In the genomic region with DNA sequence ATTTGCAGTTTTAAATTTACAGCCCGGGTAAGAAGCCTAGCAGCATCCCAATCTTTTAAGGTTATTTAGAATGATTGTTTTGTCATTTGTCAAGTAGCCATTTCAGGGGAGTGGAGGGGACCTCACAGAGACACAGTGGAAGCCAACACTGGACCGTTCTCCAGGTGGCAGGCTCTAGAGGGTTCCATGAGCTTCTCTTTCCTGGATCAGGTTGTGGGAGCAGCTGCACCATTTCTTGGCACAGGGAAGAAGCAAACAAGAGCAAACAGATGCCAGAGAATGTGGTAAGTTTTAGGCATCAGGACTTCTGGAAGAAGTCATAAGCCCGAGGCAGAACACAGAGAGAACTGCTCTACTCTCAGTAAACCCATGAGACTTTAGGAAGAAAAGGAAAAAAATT, we compare ENCODE assay signal across 22 mouse cellular contexts. TPM values are rescaled to one million over a fixed set of nuclear protein-coding genes. Genes with fewer than 3 reads are reported as not detected.
DNase-seq lines count a peak whose midpoint lies in the region; TF ChIP-seq lines count a peak whose summit lies in the region.
"Had no signal": no experiment of that assay in that cellular context is flagged by ENCODE, and none has a peak within 500 bp of the region (broad histone marks: within the 10 kb centered on the region; RNA-seq: fewer than 3 reads in every experiment).

No protein-coding gene starts in this region.

- H3K4me3 ChIP-seq in layer of hippocampus, adult 2 months, result no peak overlapping the region
- no peak overlapping the region for H3K4me3 ChIP-seq in myocyte
- H3K4me3 ChIP-seq in limb, embryonic 10.5 days, result no peak overlapping the region
- H3K4me3 ChIP-seq: embryonic facial prominence, embryonic 15.5 days; kidney, embryonic 15.5 days; liver, embryonic 15.5 days; midbrain, embryonic 15.5 days; neural tube, embryonic 13.5 days had no signal

- no peak for TF ChIP-seq POLR2A in myocyte (IDR thresholded peaks at IDR 0.05; ENCODE audit: insufficient read length, low read depth)

- H3ac ChIP-seq in myocyte (ENCODE audit: control insufficient read depth, insufficient read length), result no peak overlapping the region

- no peaks in the 10 kb centered on the region for H3K36me3 ChIP-seq in myocyte (ENCODE audit: control insufficient read depth, insufficient read depth)
- H3K36me3 ChIP-seq in limb, embryonic 10.5 days, result no peaks in the 10 kb centered on the region
- H3K36me3 ChIP-seq: embryonic facial prominence, embryonic 15.5 days; kidney, embryonic 15.5 days; midbrain, embryonic 15.5 days; neural tube, embryonic 13.5 days had no signal

- DNase-seq in gastrocnemius, adult 18-20 months (ENCODE audit: low spot score), result peak; percentile 9
- DNase-seq in gastrocnemius, postnatal 10 days, result no peak
- DNase-seq in layer of hippocampus, adult 2 months (ENCODE audit: low spot score in 2 of 2), result no peak
- DNase-seq in layer of hippocampus, adult 9-11 months, result no peak
- DNase-seq in 3T3-L1 (ENCODE audit: low read depth, low spot score), result peak; percentile 21
- no peak for DNase-seq in limb, embryonic 10.5 days (ENCODE audit: low spot score)
- DNase-seq: adrenal gland, postnatal 36 days; cerebellum, adult 11 months; cerebellum, adult 9-11 months; kidney, adult 11 months; kidney, postnatal 36 days; retina, postnatal 1 day; right cerebral cortex, postnatal 25 days; thymus, adult 18-20 months; thymus, postnatal 36 days had no signal

- H3K4me1 ChIP-seq in limb, embryonic 10.5 days, result peaks cover 19% of the 10 kb centered on the region

- 82% methylated on average over 3 of the region's 3 CpGs for WGBS in limb, embryonic 10.5 days

- H3K4me2 ChIP-seq in myocyte (ENCODE audit: low read depth), result peak overlapping the region; percentile 15
- H3K4me2 ChIP-seq: embryonic facial prominence, embryonic 15.5 days; kidney, embryonic 15.5 days; liver, embryonic 15.5 days; midbrain, embryonic 15.5 days; neural tube, embryonic 13.5 days had no signal

- no peak for TF ChIP-seq CTCF in layer of hippocampus, adult 2 months (conservative IDR thresholded peaks at IDR 0.05)

- H3K27me3 ChIP-seq in myocyte (ENCODE audit: control insufficient read depth, insufficient read depth, insufficient read length), result no peaks in the 10 kb centered on the region
- H3K27me3 ChIP-seq in limb, embryonic 10.5 days (ENCODE audit: low read depth, poor library complexity, severe bottlenecking), result peaks cover 12% of the 10 kb centered on the region; the same call in 1 of the 2 replicates
- H3K27me3 ChIP-seq: embryonic facial prominence, embryonic 15.5 days; kidney, embryonic 15.5 days; liver, embryonic 15.5 days; neural tube, embryonic 13.5 days had no signal

- peak overlapping the region; percentile 30; the same call in 1 of the 2 replicates for H3K27ac ChIP-seq in layer of hippocampus, adult 2 months
- H3K27ac ChIP-seq in limb, embryonic 10.5 days, result no peak overlapping the region
- H3K27ac ChIP-seq: embryonic facial prominence, embryonic 15.5 days; hindbrain, postnatal 0 days; kidney, embryonic 15.5 days; liver, embryonic 15.5 days; midbrain, embryonic 15.5 days; neural tube, embryonic 13.5 days had no signal

- H3K79me2 ChIP-seq in myocyte (ENCODE audit: control insufficient read depth, insufficient read depth), result no peaks in the 10 kb centered on the region

- H3K9me3 ChIP-seq in limb, embryonic 10.5 days (replicated peaks), result no peaks in the 10 kb centered on the region
- H3K9me3 ChIP-seq: embryonic facial prominence, embryonic 15.5 days; kidney, embryonic 15.5 days; liver, embryonic 15.5 days; midbrain, embryonic 15.5 days; neural tube, embryonic 13.5 days had no signal

TF ChIP-seq in myocyte, 11 proteins besides CTCF, POLR2A, EP300 and RAD21:
- TF ChIP-seq TCF12 (IDR thresholded peaks at IDR 0.05; ENCODE audit: insufficient read depth, poor library complexity, severe bottlenecking), result no peak
- TF ChIP-seq MAX (IDR thresholded peaks at IDR 0.05; ENCODE audit: low read depth), result no peak
- no peak for TF ChIP-seq POLR2AphosphoS2 (IDR thresholded peaks at IDR 0.05; ENCODE audit: insufficient read length, low read depth)
- TF ChIP-seq USF1 (IDR thresholded peaks at IDR 0.05; ENCODE audit: low read depth), result no peak
- TF ChIP-seq MYOG (IDR thresholded peaks at IDR 0.05; ENCODE audit: control insufficient read depth in 1 of 3, insufficient read depth in 1 of 3, insufficient read length in 2 of 3, low read depth in 2 of 3), result no peak
- no peak for TF ChIP-seq CEBPB (IDR thresholded peaks at IDR 0.05; ENCODE audit: insufficient read depth, poor library complexity, severe bottlenecking)
- TF ChIP-seq E2F4 (IDR thresholded peaks at IDR 0.05; ENCODE audit: insufficient read depth), result no peak
- no peak for TF ChIP-seq MYOD1 (IDR thresholded peaks at IDR 0.05; ENCODE audit: control insufficient read depth in 1 of 3, insufficient read length in 2 of 3, low read depth in 2 of 3)
- no peak for TF ChIP-seq TCF3 (IDR thresholded peaks at IDR 0.05; ENCODE audit: insufficient read length, low read depth)
- no peak for TF ChIP-seq REST (IDR thresholded peaks at IDR 0.05; ENCODE audit: insufficient read depth, insufficient read length)
- no peak for TF ChIP-seq SRF (IDR thresholded peaks at IDR 0.05; ENCODE audit: control insufficient read depth, insufficient read length, low read depth)

RNA-seq across cellular contexts. Expression of gene Stat1, which starts 2.8 kb away (rescaled TPM):
- 10 to 100 TPM; 11.7 to 11.8 TPM for total RNA-seq in gastrocnemius, adult 18-20 months (2021)
- 10 to 100 TPM; 12.5 to 15.4 TPM for total RNA-seq in gastrocnemius, postnatal 10 days (2021)
- 10 to 100 TPM; 22.0 to 23.4 TPM for total RNA-seq in layer of hippocampus, adult 2 months (2021)
- polyA plus RNA-seq in myocyte (2012; fragmentation: generic; extraction: Trizol), result 8.1 TPM
- 7.2 and 10.5 TPM in 2 replicates for polyA plus RNA-seq in limb, embryonic 10.5 days (2016; fragmentation: Nextera tagmentation; extraction: Ambion mirVana)

Comparison
In these comparisons a context has a peak if more than half of its experiments do, and no peak if none do; other contexts are left out.
1. DNase-seq: peak in gastrocnemius, adult 18-20 months (single experiment) and 3T3-L1 (single experiment); none in gastrocnemius, postnatal 10 days (single experiment), layer of hippocampus, adult 2 months (0 of 2), layer of hippocampus, adult 9-11 months (single experiment) and limb, embryonic 10.5 days (single experiment).